Mouse (Mus musculus) bone marrow, adult 2 months (tissue): Measurements from ENCODE around the gene Snrpg.

ENCODE experiments used
- CTCF ChIP-seq: fragments of 200-500 bp; IDR thresholded peaks from 2 replicates; pipeline ENCODE4 v1.5.1; 2011; ENCODE audit warnings: low read length, control low read depth; ENCODE audit not compliant: control insufficient read depth, insufficient read depth
- POLR2A ChIP-seq: fragments of 200-500 bp; IDR thresholded peaks from 2 replicates; pipeline ENCODE4 v1.6.1; 2011; ENCODE audit warnings: low read depth, mild to moderate bottlenecking, control low read depth, low read length, borderline replicate concordance; ENCODE audit not compliant: control insufficient read depth

DNA sequence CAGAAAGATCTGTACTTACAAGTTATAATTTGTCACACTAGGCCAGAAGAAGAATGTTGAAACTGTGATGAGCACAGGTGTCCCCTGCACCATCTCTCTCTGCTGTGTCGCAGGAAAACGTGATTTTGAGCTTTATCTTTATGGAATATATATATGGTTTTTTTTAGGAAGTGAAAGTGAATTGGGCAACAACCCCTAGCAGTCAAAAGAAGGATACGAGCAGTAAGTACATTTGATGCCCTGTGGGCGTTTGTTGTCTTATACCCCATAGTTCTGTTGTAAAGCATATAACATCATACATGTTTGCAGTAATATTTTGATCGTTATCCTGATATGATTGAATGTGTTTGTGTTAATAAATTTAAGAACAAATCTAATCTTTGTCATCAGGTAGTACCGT, 47.6 kb downstream of the Snrpg start:
- TF ChIP-seq POLR2A (no peak), CTCF (no peak)
